Mouse (Mus musculus) T-helper 2 cell (primary cell): ENCODE results near the gene Snn.
"Not testable (repeated sequence)": the region's sequence is repeated elsewhere in the genome, so short reads cannot be mapped to it uniquely, and the experiment has no call there.

Source experiments
- in situ Hi-C: fragments of 300-600 bp; cut with MboI, MseI; formaldehyde crosslinking; loops from one replicate; pipeline ENCODE4 v1.15.1; 2025; ENCODE audit warnings: high pct_unique_total_duplicates

Snn gene

GRCm38 (mm10) chr16:11060645-11061044 lies at the start of gene Snn:
Snn (plus strand) TSS chr16:11060945.
- in situ Hi-C loops = loop anchor here (10.0 kb wide), 1 partner anchor 64 kb away; no protein-coding TSS in a partner anchor

GRCm38 (mm10) chr16:11011206-11011605 lies 49.5 kb upstream of the Snn start:
- in situ Hi-C loops = no loop called here

- in situ Hi-C loops = no loop called here
Measured at GRCm38 (mm10) chr16:11011939-11012338, 48.8 kb upstream of the Snn start.

GRCm38 (mm10) chr16:11012571-11013463 lies 47.9 kb upstream of the Snn start:
- in situ Hi-C loops = no loop called here

GRCm38 (mm10) chr16:11013464-11014147 lies 47.1 kb upstream of the Snn start:
- in situ Hi-C loops = not testable (repeated sequence)

GRCm38 (mm10) chr16:11014407-11014806 lies 46.3 kb upstream of the Snn start:
- in situ Hi-C loops = no loop called here

- in situ Hi-C loops = no loop called here
Measured at GRCm38 (mm10) chr16:11016353-11016752, 44.4 kb upstream of the Snn start.

- in situ Hi-C loops = no loop called here
Measured at GRCm38 (mm10) chr16:11017807-11018595, 42.7 kb upstream of the Snn start.

GRCm38 (mm10) chr16:11021403-11022112 lies 39.2 kb upstream of the Snn start:
- in situ Hi-C loops = no loop called here

GRCm38 (mm10) chr16:11022113-11022489 lies 38.6 kb upstream of the Snn start:
- in situ Hi-C loops = no loop called here

- in situ Hi-C loops = no loop called here
Measured at GRCm38 (mm10) chr16:11023618-11024017, 37.1 kb upstream of the Snn start.

- in situ Hi-C loops = loop anchor here (25.0 kb wide), 1 partner anchor 463 kb away; no protein-coding TSS in a partner anchor
Measured at GRCm38 (mm10) chr16:11024841-11025240, 35.9 kb upstream of the Snn start.

- in situ Hi-C loops = loop anchor here (25.0 kb wide), 1 partner anchor 466 kb away; no protein-coding TSS in a partner anchor
Measured at GRCm38 (mm10) chr16:11028206-11028605, 32.5 kb upstream of the Snn start.

GRCm38 (mm10) chr16:11030844-11031243 lies 29.9 kb upstream of the Snn start:
- in situ Hi-C loops = loop anchor here (5.0 to 25.0 kb wide), 3 partner anchors 91 to 469 kb away; no protein-coding TSS in a partner anchor

GRCm38 (mm10) chr16:11031320-11031719 lies 29.4 kb upstream of the Snn start:
- in situ Hi-C loops = loop anchor here (5.0 to 25.0 kb wide), 3 partner anchors 91 to 469 kb away; no protein-coding TSS in a partner anchor

- in situ Hi-C loops = loop anchor here (5.0 to 25.0 kb wide), 3 partner anchors 88 to 472 kb away; no protein-coding TSS in a partner anchor
Measured at GRCm38 (mm10) chr16:11034193-11034803, 26.4 kb upstream of the Snn start.

- in situ Hi-C loops = loop anchor here (25.0 kb wide), 1 partner anchor 473 kb away; no protein-coding TSS in a partner anchor
Measured at GRCm38 (mm10) chr16:11035273-11035672, 25.5 kb upstream of the Snn start.

- in situ Hi-C loops = loop anchor here (25.0 kb wide), 1 partner anchor 474 kb away; no protein-coding TSS in a partner anchor
Measured at GRCm38 (mm10) chr16:11035790-11036431, 24.8 kb upstream of the Snn start.

- in situ Hi-C loops = loop anchor here (25.0 kb wide), 1 partner anchor 478 kb away; no protein-coding TSS in a partner anchor
Measured at GRCm38 (mm10) chr16:11040603-11041002, 20.1 kb upstream of the Snn start.

GRCm38 (mm10) chr16:11043239-11043638 lies 17.5 kb upstream of the Snn start:
- in situ Hi-C loops = loop anchor here (25.0 kb wide), 1 partner anchor 481 kb away; no protein-coding TSS in a partner anchor
